Mouse (Mus musculus) stomach, postnatal 0 days (tissue): ENCODE measurements around the gene Spag17.

Experiments used
- CTCF ChIP-seq: IDR thresholded peaks from 2 replicates; pipeline ENCODE4 v1.5.1; 2016; ENCODE audit warnings: antibody characterized with exemption, low read depth, mild to moderate bottlenecking, moderate library complexity
- EP300 ChIP-seq: optimal IDR thresholded peaks from 2 replicates; pipeline ENCODE3; 2016; ENCODE audit warnings: antibody characterized with exemption

DNA sequence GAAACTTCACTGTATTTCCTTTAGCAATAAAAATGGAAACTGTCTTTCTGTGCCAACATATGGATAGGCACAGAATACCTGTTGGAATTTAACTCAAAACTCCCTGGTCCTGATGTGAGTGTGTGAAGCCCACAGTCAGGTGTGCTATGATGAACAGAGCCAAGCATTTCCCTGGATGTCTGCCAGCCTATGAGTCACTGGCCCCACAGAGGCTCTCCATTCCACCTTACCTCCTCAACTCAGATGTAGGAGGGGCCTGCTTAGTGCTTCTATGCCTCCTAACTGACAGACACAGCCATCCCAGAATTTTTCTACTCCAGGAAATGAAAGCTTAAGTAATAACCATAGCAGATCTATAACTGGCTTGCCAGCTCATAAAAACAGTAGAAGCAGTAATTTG lies 124.6 kb downstream of the Spag17 start:
- TF ChIP-seq CTCF, result no peak
- TF ChIP-seq EP300, result no peak
